Mouse (Mus musculus): Measurements from ENCODE around the gene Dll3. TPM values are rescaled to one million over a fixed set of nuclear protein-coding genes. Genes with fewer than 3 reads are reported as not detected.
A peak's percentile ranks its signal among the peaks of the same experiment; 100 is the strongest.

The Dll3 gene
- polyA plus RNA-seq, 1 experiment = 1.1 TPM

DNA sequence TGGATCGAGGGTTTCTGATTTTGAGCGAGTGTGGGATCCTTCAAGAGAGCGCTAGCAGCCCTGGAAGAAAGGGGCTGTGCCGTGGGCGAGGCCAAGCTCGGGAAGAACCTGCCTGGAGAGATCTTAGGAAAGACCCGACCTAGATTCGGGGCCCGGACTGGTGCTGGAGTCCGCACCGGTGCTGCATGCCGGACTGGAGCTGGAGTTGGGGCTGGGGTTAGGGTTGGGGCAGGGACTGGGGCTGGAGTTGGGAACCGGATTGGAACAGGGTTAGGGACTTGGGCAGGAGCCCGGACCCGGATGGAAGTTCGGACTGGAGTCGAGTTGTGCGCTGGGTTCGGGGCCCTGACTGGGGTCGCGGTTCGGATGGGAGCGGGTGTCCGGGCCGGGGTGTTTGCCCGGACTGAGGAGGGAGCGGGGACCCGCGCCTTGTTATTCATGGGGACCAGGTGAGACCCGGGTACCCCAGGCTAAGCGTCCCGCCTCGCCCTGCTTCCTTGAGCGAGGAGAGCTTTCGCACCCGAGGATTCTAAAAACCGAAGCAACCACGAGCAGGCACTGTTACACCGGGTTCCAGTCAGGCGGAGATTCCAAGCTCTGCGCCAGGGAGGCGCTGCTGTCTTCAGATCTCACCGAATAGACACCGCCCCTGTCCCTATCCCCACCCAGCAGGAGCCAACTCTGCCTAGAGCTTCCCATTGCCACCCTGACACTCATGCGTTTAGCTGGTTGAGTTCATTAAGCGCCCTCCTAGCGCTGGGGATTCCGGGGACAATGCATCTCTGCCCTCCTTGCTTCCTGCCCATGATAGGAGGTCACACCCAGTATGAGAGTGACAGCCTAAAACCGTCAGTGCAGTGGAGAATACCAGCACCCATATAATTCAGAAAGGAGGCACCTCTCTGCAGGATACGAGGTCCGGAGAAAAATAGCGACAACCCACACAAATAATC lies 11.1 kb downstream of the Dll3 start, which contains the start of gene Selenov:
TSS of gene Selenov (minus strand) at position 549 of the 953 bp plus-strand sequence.
- no peak for DNase-seq
- H3K4me3 ChIP-seq (ENCODE audit: control insufficient read depth, insufficient read depth, low read length) = no peak within 1 kb of the TSS
- H3K27me3 ChIP-seq (ENCODE audit: control insufficient read depth, insufficient read depth, low read length) = peaks cover 7% of the 10 kb centered on the region; the same call in 1 of the 2 replicates
- 9% methylated on average over 52 of the region's 52 CpGs for WGBS
- H3K4me1 ChIP-seq (replicated peaks; ENCODE audit: control insufficient read depth, insufficient read depth, low read length) = no peaks in the 10 kb centered on the region
- no peak within 1 kb of the TSS for H3K27ac ChIP-seq (ENCODE audit: control insufficient read depth, insufficient read depth, low read length)
- H3K36me3 ChIP-seq (ENCODE audit: control insufficient read depth, insufficient read depth, low read length) = no peaks in the 10 kb centered on the region
- TF ChIP-seq CTCF (IDR thresholded peaks at IDR 0.05; ENCODE audit: borderline replicate concordance, control insufficient read depth, extremely low read depth, insufficient read depth, low read length, poor library complexity) (no peak), POLR2A (IDR thresholded peaks at IDR 0.05; ENCODE audit: control insufficient read depth, extremely low read depth, insufficient read depth, low read length, poor library complexity) (no peak)

DNA sequence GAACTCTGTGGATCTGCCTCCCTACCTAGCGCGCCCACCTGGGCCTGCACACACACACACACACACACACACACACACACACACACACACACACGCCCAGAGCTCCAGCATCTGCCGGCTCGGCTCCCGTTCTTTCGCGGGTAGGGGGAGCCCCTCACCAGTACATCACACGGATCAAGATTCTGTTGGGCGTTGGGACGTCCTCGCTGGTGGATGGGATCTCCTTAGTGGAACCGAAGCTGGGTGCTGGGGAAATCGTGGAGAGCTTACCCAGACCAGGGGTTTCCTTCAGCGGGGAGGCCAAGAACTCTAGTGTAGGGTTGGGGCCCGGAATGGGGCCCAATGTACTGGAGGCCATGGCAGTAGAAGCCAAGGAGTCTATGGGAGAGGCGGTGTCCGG lies 11.9 kb downstream of the Dll3 start:
- DNase-seq = no peak
- H3K4me1 ChIP-seq (replicated peaks; ENCODE audit: control insufficient read depth, insufficient read depth, low read length) = no peaks in the 10 kb centered on the region
- no peak overlapping the region for H3K27ac ChIP-seq (ENCODE audit: control insufficient read depth, insufficient read depth, low read length)
- no peak overlapping the region for H3K4me3 ChIP-seq (ENCODE audit: control insufficient read depth, insufficient read depth, low read length)
- 4% methylated on average over 18 of the region's 18 CpGs for WGBS
- H3K27me3 ChIP-seq (ENCODE audit: control insufficient read depth, insufficient read depth, low read length) = peaks cover 7% of the 10 kb centered on the region; the same call in 1 of the 2 replicates
- no peaks in the 10 kb centered on the region for H3K36me3 ChIP-seq (ENCODE audit: control insufficient read depth, insufficient read depth, low read length)
- TF ChIP-seq POLR2A (IDR thresholded peaks at IDR 0.05; ENCODE audit: control insufficient read depth, extremely low read depth, insufficient read depth, low read length, poor library complexity) = no peak
- TF ChIP-seq CTCF (IDR thresholded peaks at IDR 0.05; ENCODE audit: borderline replicate concordance, control insufficient read depth, extremely low read depth, insufficient read depth, low read length, poor library complexity) = no peak

DNA sequence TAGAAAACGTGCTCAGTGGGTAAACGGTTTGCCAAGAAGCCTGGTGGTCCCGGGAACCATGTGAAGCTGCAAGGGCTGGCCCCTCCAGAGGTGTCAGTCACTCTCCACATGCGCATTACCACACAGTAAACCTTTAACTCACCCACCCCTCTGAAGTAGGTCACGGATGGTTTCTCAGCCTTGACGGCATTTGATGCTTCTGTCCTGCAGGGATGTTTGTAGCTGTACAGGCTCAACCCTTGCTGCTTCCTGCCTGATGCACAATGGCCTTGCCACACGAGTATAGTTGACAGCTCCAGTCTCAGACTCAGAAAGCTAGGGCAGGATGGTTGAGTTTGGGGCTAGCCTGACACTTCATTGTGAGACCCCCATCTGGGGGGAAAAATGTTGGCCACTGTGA lies 21.4 kb downstream of the Dll3 start:
- WGBS = 87% methylated on average over 7 of the region's 7 CpGs
- TF ChIP-seq CTCF (IDR thresholded peaks at IDR 0.05; ENCODE audit: borderline replicate concordance, control insufficient read depth, extremely low read depth, insufficient read depth, low read length, poor library complexity) (no peak), POLR2A (IDR thresholded peaks at IDR 0.05; ENCODE audit: control insufficient read depth, extremely low read depth, insufficient read depth, low read length, poor library complexity) (no peak)

DNA sequence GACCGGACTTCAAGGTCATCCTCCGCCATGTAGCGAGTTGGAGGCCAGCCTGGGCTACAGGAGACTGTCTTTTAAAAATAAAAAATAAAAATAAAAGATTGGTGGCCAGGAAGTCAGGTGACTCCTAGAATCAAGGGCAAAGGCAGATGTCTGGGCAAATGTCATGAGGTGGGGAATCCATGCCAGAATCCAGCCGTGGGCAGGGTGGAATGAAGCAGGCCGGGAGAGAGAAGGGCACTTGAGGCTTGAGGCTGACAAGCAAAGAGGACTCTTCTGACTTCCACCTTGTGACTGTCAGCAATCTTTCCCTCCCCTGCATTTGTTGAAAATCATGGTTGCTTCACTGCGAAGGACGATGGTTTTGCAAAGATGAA lies 23.8 kb downstream of the Dll3 start:
- no peak for DNase-seq
- H3K36me3 ChIP-seq (ENCODE audit: control insufficient read depth, insufficient read depth, low read length) = no peaks in the 10 kb centered on the region
- 91% methylated on average over 7 of the region's 7 CpGs for WGBS
- H3K4me3 ChIP-seq (ENCODE audit: control insufficient read depth, insufficient read depth, low read length) = peak overlapping the region; percentile 97
- H3K27me3 ChIP-seq (ENCODE audit: control insufficient read depth, insufficient read depth, low read length) = no peaks in the 10 kb centered on the region
- TF ChIP-seq CTCF (IDR thresholded peaks at IDR 0.05; ENCODE audit: borderline replicate concordance, control insufficient read depth, extremely low read depth, insufficient read depth, low read length, poor library complexity) (no peak), POLR2A (IDR thresholded peaks at IDR 0.05; ENCODE audit: control insufficient read depth, extremely low read depth, insufficient read depth, low read length, poor library complexity) (no peak)
- H3K27ac ChIP-seq (ENCODE audit: control insufficient read depth, insufficient read depth, low read length) = no peak overlapping the region
- H3K4me1 ChIP-seq (replicated peaks; ENCODE audit: control insufficient read depth, insufficient read depth, low read length) = peaks cover 7% of the 10 kb centered on the region

More for the DNA sequence above, 21.4 kb downstream of the Dll3 start:
- no peak overlapping the region for H3K27ac ChIP-seq (ENCODE audit: control insufficient read depth, insufficient read depth, low read length)
- no peaks in the 10 kb centered on the region for H3K36me3 ChIP-seq (ENCODE audit: control insufficient read depth, insufficient read depth, low read length)
- peak; percentile 23 for DNase-seq
- no peaks in the 10 kb centered on the region for H3K27me3 ChIP-seq (ENCODE audit: control insufficient read depth, insufficient read depth, low read length)
- H3K4me1 ChIP-seq (replicated peaks; ENCODE audit: control insufficient read depth, insufficient read depth, low read length) = peaks cover 7% of the 10 kb centered on the region
- no peak overlapping the region for H3K4me3 ChIP-seq (ENCODE audit: control insufficient read depth, insufficient read depth, low read length)

DNA sequence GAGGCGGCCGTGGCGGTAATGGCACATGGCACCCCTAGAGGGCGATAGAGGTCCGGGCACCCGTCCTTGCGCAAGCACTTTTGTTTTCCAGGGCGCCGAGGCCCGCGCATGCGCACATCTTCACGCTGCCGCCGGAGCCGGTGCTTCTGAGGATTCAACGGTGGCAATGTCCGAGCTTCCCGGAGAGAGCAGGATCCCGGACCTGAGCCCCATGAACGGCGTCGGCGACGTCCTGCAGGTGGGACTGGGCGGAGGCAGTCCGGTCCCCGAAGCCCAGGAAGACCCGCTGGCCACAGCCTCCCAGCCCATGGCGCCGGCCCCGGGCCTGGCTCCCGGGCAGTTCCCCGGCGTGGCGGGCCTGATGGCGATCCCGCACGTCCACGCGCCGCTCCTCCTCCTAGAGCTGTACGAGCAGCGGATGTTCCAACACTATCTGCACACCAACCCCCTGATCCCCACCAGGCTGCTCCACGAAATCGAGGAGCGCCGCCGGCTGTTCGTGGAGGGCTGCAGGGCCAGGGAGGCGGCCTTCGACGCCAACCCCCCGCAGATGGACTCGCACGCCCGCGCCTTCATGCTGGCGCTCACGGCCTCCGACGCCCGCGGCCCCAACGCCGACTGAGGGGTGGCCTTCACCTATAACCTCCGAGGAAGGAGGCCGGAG lies 24.3 kb downstream of the Dll3 start, which contains the start of gene Eid2b:
TSS of gene Eid2b (plus strand) at position 125 of the 664 bp plus-strand sequence.
- TF ChIP-seq POLR2A (IDR thresholded peaks at IDR 0.05; ENCODE audit: control insufficient read depth, extremely low read depth, insufficient read depth, low read length, poor library complexity) = peak; percentile 42; the same call in 1 of the 2 replicates
- TF ChIP-seq CTCF (IDR thresholded peaks at IDR 0.05; ENCODE audit: borderline replicate concordance, control insufficient read depth, extremely low read depth, insufficient read depth, low read length, poor library complexity) = peak; percentile 85
- WGBS = 4% methylated on average over 68 of the region's 68 CpGs
- no peaks in the 10 kb centered on the region for H3K36me3 ChIP-seq (ENCODE audit: control insufficient read depth, insufficient read depth, low read length)
- H3K4me3 ChIP-seq (ENCODE audit: control insufficient read depth, insufficient read depth, low read length) = peak within 1 kb of the TSS; percentile 97
- H3K27me3 ChIP-seq (ENCODE audit: control insufficient read depth, insufficient read depth, low read length) = no peaks in the 10 kb centered on the region
- H3K27ac ChIP-seq (ENCODE audit: control insufficient read depth, insufficient read depth, low read length) = no peak within 1 kb of the TSS
- peaks cover 7% of the 10 kb centered on the region for H3K4me1 ChIP-seq (replicated peaks; ENCODE audit: control insufficient read depth, insufficient read depth, low read length)
- DNase-seq = peak; percentile 96

DNA sequence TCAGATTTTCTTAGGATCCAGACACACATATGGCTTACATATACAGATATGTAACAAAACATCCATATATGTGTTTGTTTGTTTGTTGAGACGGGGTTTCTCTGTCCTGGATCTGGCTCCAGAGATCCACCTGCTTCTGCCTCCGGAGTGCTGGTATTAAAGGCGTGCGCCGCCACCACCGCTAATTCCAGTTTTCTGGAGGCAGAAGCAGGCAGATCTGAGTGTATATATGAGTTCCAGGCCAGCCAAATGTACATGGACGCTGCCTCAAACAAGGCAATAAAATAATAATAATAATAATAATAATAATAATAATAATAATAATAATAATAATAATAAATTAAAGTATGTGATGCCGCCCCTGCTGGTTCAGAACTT lies 24.8 kb downstream of the Dll3 start:
- WGBS = 58% methylated on average over 8 of the region's 8 CpGs
- TF ChIP-seq POLR2A (IDR thresholded peaks at IDR 0.05; ENCODE audit: control insufficient read depth, extremely low read depth, insufficient read depth, low read length, poor library complexity) (no peak), CTCF (IDR thresholded peaks at IDR 0.05; ENCODE audit: borderline replicate concordance, control insufficient read depth, extremely low read depth, insufficient read depth, low read length, poor library complexity) (no peak)
- peaks cover 7% of the 10 kb centered on the region for H3K4me1 ChIP-seq (replicated peaks; ENCODE audit: control insufficient read depth, insufficient read depth, low read length)
- H3K27me3 ChIP-seq (ENCODE audit: control insufficient read depth, insufficient read depth, low read length) = no peaks in the 10 kb centered on the region
- no peak overlapping the region for H3K27ac ChIP-seq (ENCODE audit: control insufficient read depth, insufficient read depth, low read length)
- H3K36me3 ChIP-seq (ENCODE audit: control insufficient read depth, insufficient read depth, low read length) = no peaks in the 10 kb centered on the region
- DNase-seq = no peak
- H3K4me3 ChIP-seq (ENCODE audit: control insufficient read depth, insufficient read depth, low read length) = no peak overlapping the region
